Mouse (Mus musculus) spleen, adult 2 months (tissue): Measurements from ENCODE around the gene Rab43.

ENCODE experiments used
- CTCF ChIP-seq: fragments of 200-500 bp; IDR thresholded peaks from 2 replicates; pipeline ENCODE4 v1.5.1; 2011; ENCODE audit warnings: mild to moderate bottlenecking, inconsistent platforms; ENCODE audit not compliant: insufficient read depth, insufficient read length, insufficient replicate concordance; ENCODE audit errors: extremely low read depth
- POLR2A ChIP-seq: fragments of 200-500 bp; IDR thresholded peaks from 2 replicates; pipeline ENCODE4 v1.6.1; 2011; ENCODE audit warnings: low read depth, low read length, inconsistent platforms

- no peak for TF ChIP-seq CTCF
- TF ChIP-seq POLR2A, result no peak
Measured at GRCm38 (mm10) chr6:87846813-87847212, 34.8 kb upstream of the Rab43 start.
